Mouse (Mus musculus) central nervous system, embryonic 18 days (tissue): ENCODE measurements around the gene Gm45783. TPM values are rescaled to one million over a fixed set of nuclear protein-coding genes. Genes with fewer than 3 reads are reported as not detected.

ENCODE experiments used
- polyA plus RNA-seq: library from polyadenylated mRNA; depleted of rRNA; stranded (reverse); fragments of >200 nt; gene quantifications from 2 replicates; pipeline ENCODE4 v1.2.3, GENCODE M21; 2012; rRNA removed

Gene Gm45783
- polyA plus RNA-seq, result not detected in 2 replicates

DNA sequence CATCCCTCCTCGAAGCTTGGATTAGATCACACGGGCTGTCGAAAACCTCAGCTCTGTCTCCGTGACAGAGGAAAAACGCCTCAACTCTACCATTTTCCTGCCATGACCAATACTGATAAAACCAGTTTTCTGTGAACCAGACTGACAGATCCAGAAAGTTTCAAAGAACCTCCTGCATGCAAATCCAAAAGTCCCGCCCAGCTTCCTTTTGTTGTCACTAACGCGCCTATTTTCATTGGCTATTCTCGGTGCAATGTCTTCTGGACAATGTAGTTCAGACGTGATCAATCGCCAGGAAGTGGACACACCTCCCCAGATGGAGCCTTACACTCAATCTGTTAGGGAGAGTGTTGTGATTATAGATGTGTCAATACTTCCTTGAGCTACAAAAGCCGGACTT lies at the start of gene Gm45783:
Gm45783 (minus strand) TSS at position 143 of the 400 bp plus-strand sequence.

DNA sequence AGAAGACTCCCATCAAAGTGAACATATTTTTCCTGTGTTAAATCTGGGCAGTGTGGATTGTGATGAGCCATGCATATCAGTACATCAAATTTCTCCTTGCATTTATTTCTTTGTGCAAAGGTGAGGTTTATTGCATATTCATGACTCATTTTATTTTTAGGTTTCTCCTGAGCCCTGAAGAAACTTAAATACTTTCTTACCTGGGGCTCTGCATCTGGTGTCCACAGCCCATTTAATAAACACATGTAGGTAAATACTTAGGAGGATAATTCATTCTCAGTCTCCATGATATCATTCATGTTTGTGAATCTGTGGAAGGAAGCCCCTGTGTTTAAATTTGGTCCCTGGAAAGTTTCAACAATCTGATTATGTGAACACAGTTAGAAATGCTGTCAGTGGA lies 25.2 kb upstream of the Gm45783 start, which contains the start of gene Vmn2r31:
Vmn2r31 (minus strand) TSS at position 101 of the 400 bp plus-strand sequence.

DNA sequence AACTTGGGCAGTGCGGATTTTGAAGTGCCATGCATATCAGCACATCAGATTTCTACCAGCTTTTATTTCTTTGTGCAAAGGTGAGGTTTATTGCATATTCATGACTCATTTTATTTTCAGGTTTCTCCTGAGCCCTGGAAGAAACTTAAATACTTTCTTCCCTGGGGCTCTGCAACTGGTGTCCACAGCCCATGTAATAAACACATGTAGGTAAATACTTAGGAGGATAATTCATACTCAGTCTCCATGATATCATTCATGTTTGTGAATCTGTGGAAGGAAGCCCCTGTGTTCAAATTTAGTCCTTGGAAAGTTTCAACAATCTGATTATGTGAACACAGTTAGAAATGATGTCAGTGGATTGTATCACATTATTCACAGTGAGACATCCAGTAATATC lies 36.9 kb downstream of the Gm45783 start, which contains the start of gene Vmn2r30:
Vmn2r30 (minus strand) TSS at position 101 of the 400 bp plus-strand sequence.

Other genes with a start within 250 kb of the Gm45783 start
- 4.7 and 4.9 TPM in 2 replicates for gene Zfp773, start 237.8 kb downstream of the Gm45783 start, polyA plus RNA-seq
- gene Zfp418, start 203.2 kb downstream of the Gm45783 start, polyA plus RNA-seq, result 2.7 and 2.8 TPM in 2 replicates
- 11.9 and 12.8 TPM in 2 replicates for gene Zfp772, start 164.6 kb downstream of the Gm45783 start, polyA plus RNA-seq
- gene Vmn2r29, start 127.2 kb downstream of the Gm45783 start, polyA plus RNA-seq, result 2.6 and 3.9 TPM in 2 replicates
- gene Gm45844, start 96.3 kb downstream of the Gm45783 start, polyA plus RNA-seq, result 7.8 and 8.2 TPM in 2 replicates
- gene Clcn4, start 73.7 kb downstream of the Gm45783 start, polyA plus RNA-seq, result 96.1 and 96.7 TPM in 2 replicates
- gene Vmn2r30, start 37.0 kb downstream of the Gm45783 start, polyA plus RNA-seq, result not detected in 2 replicates
- gene Vmn2r31, start 25.1 kb upstream of the Gm45783 start, polyA plus RNA-seq, result not detected in 2 replicates
- not detected in 2 replicates for gene Vmn2r32, start 105.4 kb upstream of the Gm45783 start, polyA plus RNA-seq
- gene Vmn2r33, start 192.2 kb upstream of the Gm45783 start, polyA plus RNA-seq, result not detected in 2 replicates